Mouse (Mus musculus) right cerebral cortex, adult 18-20 months (tissue): Measurements from ENCODE around the gene Apoh.

Experiments
- DNase-seq: peaks from one replicate; pipeline ENCODE4 v3.0.0; 2022; ENCODE audit warnings: mixed read lengths

Apoh gene

DNA sequence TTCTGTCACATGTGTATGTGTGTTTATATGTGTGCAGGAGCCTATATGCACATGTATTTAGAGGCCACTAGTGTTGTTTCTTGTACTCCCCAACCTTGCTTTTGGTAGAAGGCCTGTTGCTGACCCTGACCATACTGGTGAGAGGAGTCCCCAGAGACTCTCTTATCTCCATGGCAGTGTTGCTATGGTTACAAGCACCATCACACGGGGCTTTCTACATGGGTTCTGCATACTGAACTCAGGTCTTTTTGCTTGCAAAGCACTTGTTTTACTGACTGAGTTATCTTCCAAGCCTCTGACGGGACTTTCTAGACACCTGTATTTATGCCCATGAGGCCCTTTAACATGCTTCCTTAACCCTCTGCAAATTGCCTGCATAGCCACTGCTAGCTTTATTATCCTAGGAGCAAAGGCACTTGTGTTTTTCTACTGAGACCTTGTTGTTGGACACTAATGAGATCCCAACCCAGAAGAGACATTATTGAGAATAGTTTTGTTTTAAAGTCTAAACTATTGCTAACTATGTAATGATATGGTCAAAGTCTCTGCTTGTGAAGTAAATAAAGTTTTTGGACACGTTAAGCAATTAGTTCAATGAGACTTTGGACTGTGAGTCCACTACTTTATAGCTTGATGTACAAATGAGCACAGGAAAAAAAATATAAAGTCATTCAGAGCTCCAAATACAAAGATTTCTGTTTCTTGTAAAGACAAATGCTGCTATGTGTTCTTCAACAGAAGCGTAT lies 41.9 kb downstream of the Apoh start:
- DNase-seq = no peak

DNA sequence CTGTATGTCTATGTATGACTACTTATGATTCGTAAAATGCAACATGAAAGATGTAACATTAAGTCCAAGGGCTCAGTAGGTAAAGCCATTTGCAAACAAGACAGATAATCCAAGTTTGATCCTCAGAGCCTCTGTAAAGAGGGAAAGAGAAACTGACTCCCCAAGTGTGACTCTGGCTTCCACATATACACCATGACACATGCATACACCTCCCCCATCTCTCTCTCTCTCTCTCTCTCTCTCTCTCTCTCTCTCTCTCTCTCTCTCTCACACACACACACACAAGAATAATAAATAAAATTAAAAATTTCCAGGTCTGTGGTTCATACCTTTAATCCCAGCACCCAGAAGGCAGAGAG lies 42.5 kb downstream of the Apoh start:
- DNase-seq = no peak

DNA sequence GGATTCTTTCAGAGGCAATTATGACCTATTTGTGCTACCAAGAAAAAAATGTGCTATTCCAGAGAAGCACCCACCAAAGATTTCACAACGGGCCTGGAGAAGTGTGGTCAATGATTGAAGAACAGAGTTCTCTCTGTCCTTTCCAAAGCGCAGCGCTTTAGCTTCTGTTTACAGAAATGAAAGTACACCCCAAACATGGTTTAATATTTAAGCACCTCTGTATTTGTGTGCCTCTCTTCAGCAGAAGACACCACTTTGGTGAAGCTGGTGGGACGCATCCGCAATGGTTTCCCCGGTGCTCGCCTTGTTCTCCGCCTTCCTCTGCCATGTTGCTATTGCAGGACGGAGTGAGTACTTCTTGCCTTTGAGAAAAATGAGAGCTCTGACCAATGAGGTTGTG lies 51.9 kb downstream of the Apoh start:
- DNase-seq = no peak

- DNase-seq = no peak
These were observed 53.1 kb downstream of the Apoh start for GRCm38 (mm10) chr11:108396076-108396829.

DNA sequence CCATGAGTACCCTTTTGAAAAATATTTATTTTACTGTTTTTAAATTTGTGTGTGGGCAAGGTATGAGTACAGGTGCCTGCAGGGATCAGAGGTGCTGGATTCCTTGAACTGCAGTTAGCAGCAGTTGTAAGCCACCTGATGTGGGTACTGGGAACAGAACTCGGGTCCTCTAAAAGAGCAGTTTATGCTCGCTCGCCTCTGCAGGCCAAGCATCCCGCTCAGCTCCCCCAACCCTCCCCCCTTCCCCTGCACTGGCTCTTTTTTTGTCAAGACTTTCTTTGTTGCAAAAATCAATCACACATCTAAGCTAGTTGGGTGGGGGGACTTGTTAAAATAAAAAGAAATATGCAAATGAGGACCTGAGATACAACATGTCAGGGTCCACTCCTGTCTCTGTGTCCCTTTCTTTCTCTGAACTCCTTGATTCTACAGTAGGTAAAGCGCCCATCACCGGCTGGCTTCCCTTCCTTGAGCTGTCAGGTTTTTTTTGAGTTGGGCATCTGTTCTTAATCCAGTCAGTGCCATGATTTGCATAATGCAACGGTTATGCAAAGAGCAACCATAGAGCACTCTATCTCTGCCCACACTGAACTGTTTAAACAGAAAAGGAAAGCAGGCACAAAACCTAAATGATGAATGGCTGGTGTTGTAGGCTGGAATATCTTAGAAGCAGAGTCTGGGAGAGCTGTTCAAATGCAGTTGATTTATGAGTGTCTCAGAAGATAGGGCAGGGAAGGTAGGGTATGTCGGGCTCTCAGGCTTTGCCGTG lies 66.9 kb downstream of the Apoh start:
- peak; percentile 64 for DNase-seq

DNA sequence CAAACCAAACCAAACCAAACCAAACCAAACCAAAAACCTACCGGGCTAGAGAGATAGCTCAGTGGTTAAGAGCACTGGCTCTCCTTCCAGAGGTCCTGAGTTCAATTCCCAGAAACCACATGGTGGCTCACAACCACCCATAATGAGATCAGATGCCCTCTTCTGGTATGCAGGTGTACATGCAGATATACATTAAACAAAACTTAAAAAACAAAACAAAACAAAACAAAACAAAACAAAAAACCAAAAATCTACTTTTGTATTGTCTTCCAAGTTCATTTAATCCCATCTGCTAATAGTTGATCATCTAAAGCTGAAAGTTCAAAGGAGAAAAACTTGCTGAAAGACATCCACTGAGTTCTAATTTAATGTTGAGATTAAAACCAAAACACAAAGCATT lies 73.2 kb downstream of the Apoh start:
- no peak for DNase-seq

GRCm38 (mm10) chr11:108418540-108418939 lies 75.4 kb downstream of the Apoh start:
- no peak for DNase-seq

DNA sequence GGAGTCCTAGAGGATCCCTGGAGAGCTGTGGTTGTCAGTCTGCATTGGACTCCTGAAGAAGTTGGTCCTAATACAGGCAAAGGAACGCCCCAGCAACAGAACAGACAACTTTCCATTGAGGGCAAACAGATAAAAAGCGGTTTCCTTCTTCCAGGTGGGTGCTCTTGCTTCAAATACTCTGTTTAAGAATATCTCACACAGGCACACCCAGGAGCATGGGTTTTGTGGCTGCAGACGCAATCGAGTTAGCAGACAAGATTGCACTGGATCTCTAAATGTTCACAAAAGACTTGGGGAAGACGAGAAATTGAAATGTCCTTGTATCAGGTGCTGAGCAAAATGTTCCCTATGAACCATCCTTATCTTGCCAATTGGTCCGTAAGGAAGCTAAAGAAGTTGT lies 76.1 kb downstream of the Apoh start:
- DNase-seq = no peak

GRCm38 (mm10) chr11:108420751-108421150 lies 77.6 kb downstream of the Apoh start:
- no peak for DNase-seq

GRCm38 (mm10) chr11:108423221-108423620 lies 80.1 kb downstream of the Apoh start:
- no peak for DNase-seq

- DNase-seq = no peak
These were observed 81.0 kb downstream of the Apoh start for GRCm38 (mm10) chr11:108424111-108424510.

DNA sequence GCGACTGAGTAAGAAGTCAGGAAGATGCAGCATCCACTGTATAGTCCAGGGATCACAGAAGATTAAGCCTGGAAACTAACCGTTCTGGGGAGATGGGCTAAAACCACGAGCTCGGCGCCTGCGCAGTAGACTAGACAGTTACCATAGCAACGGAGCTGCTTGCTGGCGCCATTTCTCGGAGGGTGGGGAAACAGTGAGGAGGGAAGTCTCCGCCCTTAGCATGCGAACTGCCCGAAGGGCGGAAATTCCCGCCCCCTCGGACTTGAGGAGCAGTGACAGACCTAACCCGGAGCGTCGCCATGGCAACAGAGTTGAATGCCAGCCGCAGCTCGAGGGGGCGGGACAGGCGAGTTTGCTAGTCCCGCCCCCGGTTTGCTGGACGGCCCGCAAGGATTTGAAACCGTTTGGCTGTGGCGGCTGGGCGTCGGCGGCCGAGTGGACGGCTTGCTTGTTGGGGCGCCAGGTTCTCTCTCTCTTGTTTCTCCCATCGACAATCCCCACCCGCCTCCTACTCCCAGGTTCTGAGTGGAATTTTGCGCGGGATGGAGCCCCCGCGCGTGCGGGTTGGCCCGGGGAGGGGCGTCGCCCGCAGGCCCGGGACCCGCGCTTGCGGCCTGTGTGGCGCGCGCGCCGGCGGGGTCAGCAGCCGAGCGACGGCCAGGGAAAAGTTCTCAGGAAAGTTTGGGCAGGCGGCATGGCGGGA lies 81.9 kb downstream of the Apoh start, which contains the start of gene Cep112:
Gene Cep112 (plus strand): TSS at position 304 of the 703 bp plus-strand sequence.
- DNase-seq = peak; percentile 98

DNA sequence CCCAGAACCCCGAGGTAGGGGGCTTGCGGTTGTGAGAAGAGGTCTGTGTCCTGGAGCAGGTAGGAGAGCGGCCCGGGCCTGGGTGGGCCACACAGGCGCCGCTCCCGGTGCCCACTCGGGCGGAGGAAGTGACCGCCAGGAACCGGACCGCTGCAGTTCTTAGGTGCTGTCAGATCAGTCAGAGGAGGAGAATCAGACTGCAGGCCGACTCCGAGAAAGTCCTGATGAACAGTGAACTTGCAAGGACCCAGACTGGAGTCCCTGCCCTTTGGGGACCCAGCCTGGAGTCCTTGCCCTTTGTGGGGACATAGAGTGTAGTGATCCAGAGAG lies 82.4 kb downstream of the Apoh start:
- no peak for DNase-seq

DNA sequence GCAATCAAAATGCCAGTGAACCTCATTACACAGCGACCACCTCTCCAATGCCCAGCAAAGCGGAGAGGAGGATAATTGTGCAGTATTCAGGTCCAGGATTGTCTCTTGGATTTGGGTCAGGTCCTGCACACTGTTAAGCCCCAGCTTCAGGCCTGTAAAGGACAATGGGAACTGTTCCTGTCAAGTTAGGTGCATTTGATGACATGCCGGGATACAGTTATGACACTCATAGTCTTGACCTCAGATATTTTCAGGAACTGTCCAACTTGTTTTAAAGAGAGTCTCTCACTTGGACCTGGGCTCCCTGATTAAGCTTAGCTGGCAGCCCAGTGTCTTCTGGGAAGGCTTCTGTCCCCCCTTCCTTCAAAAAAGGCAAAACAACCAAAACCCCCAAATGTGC lies 82.9 kb downstream of the Apoh start:
- no peak for DNase-seq

GRCm38 (mm10) chr11:108427191-108427590 lies 84.0 kb downstream of the Apoh start:
- no peak for DNase-seq

- no peak for DNase-seq
These were observed 85.9 kb downstream of the Apoh start for GRCm38 (mm10) chr11:108429076-108429475.

- no peak for DNase-seq
These were observed 100.9 kb downstream of the Apoh start for GRCm38 (mm10) chr11:108443893-108444563.

DNA sequence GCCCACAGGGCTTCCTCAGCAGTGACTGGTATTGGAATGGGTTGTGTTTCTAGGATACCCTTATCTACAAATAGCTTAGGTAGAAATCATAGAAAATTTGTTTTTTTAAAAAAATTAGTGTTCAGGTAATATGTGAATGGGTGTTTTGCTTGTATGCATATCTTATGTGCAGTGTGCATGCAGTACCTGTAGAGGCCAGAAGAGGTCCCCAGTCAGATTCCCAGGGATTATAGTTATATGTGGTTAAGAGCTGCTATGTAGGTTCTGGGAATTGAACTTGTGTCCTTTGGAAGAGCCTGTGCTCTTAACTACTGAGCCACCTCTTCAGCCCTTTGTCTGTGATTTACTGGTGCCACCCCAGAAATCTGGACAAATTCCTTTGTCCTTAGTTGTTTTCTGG lies 104.0 kb downstream of the Apoh start:
- no peak for DNase-seq

DNA sequence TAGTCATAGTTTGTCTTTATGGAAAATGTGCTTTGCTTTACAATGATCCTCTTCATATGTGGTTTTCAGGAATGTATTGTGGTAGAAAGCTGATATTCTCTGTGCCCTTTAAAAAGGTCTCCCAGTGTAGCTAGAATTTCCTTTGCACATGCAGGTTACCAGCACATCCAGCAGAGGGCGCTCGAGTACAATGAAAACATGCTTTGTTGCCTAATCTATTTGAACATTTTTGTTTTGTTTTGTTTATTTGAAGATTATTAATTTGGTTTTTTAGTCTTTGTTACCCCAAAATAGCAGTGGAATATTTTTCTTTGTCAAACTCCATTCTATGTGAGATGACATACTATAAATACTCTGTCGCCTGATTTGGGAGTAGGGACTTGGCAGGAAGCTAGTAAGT lies 106.7 kb downstream of the Apoh start:
- peak; percentile 53 for DNase-seq

- DNase-seq = no peak
These were observed 116.4 kb downstream of the Apoh start for GRCm38 (mm10) chr11:108459599-108459998.
